Mouse (Mus musculus): ENCODE measurements around the gene Ikzf4. TPM values are rescaled to one million over a fixed set of nuclear protein-coding genes. Genes with fewer than 3 reads are reported as not detected.

Gene Ikzf4
- total RNA-seq (2012; rRNA removed): not detected in 2 replicates
- polyA plus RNA-seq (2012; ENCODE audit: insufficient read depth in 1 of 2, insufficient read length in 2 of 2, low read depth in 1 of 2, low replicate concordance in 2 of 2, missing spikeins in 1 of 2): under 1 TPM in 1 of 2 experiments, not detected in 1; 0.03 TPM

DNA sequence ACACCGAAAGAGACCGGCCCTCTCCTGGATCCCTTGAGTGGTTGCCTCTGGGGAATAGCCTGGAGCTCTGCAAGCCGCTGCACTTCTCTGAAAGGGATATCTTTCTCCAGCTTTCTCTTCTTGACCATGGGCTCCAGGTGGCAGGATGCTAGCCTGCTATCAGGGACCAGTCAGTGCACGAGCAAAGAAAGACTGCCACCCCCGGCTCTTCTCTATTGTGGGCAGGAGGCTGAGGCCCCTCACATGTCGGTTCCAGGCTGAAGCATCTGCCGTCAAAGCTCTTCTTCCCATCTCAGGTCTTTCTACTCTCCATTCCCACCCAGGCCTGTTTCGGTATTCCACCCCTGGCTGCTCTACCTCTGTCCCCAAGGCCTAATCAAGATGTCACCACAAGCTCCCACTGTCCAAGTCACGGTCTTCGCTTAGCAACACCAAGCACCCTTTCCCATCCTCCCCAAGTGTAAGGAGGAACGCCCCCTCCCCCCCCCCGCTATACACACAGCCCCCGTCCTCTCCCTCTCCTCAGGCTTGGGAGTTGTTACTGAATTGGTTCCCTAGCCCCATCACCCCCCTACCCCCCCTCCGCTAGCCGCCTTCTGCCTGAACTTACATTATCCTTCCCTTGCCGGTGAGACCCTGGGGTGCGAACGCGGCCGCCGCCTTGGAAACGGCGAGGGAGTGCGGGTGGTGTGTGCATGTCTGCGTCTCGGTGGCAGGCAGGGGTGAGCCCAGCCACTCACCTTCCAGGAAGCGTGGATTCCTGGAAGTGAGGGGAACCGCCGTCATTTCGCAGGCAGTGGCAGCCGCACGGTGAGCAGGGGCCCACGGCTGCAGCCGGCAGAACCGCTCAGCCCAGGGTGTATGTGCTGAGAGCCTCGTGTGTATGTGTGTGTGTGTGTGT, at the start of gene Ikzf4:
Gene Ikzf4, minus strand, starts transcription at position 881 of the 901 bp plus-strand sequence.
- H3K27me3 ChIP-seq (ENCODE audit: control insufficient read depth in 1 of 2, insufficient read depth in 2 of 2, low read length in 2 of 2): peaks cover 26 to 54% of the 10 kb centered on the region in 2 experiments
- H3K9ac ChIP-seq (ENCODE audit: control insufficient read depth, low read depth, low read length, poor library complexity, severe bottlenecking): no peak within 1 kb of the TSS
- DNase-seq (ENCODE audit: low read depth, low spot score): no peak
- no peaks in the 10 kb centered on the region; a peak in 1 of 4 replicates for H3K4me1 ChIP-seq (ENCODE audit: control insufficient read depth in 1 of 2, insufficient read depth in 2 of 2, low read length in 2 of 2)
- H3K79me2 ChIP-seq (ENCODE audit: control insufficient read depth, insufficient read depth, low read length, poor library complexity): no peaks in the 10 kb centered on the region
- H3K9me3 ChIP-seq (replicated peaks; ENCODE audit: insufficient read depth, low read length): no peaks in the 10 kb centered on the region
- H3K36me3 ChIP-seq (ENCODE audit: control insufficient read depth in 1 of 2, insufficient read depth in 2 of 2, low read length in 2 of 2): no peaks in the 10 kb centered on the region
- H3K4me3 ChIP-seq (ENCODE audit: control insufficient read depth in 1 of 2, insufficient read depth in 1 of 2, low read depth in 2 of 2, low read length in 2 of 2): no peak within 1 kb of the TSS
- H3K27ac ChIP-seq (ENCODE audit: control insufficient read depth, low read depth, low read length): no peak within 1 kb of the TSS
- TF ChIP-seq MXI1 (IDR thresholded peaks at IDR 0.05; ENCODE audit: low read depth, low read length) (no peak), POLR2AphosphoS2 (IDR thresholded peaks at IDR 0.05; ENCODE audit: low read length) (no peak), CHD2 (IDR thresholded peaks at IDR 0.05; ENCODE audit: low read length) (no peak), JUND (IDR thresholded peaks at IDR 0.05; ENCODE audit: low read depth, low read length) (no peak), GATA1 (IDR thresholded peaks at IDR 0.05; ENCODE audit: low read depth, low read length) (no peak), USF2 (IDR thresholded peaks at IDR 0.05; ENCODE audit: borderline replicate concordance in 1 of 2, insufficient read depth in 1 of 2, low read depth in 1 of 2, low read length in 2 of 2) (no peak), SIN3A (IDR thresholded peaks at IDR 0.05; ENCODE audit: low read length) (no peak), ZNF384 (IDR thresholded peaks at IDR 0.05; ENCODE audit: low read depth, low read length) (no peak), CHD1 (IDR thresholded peaks at IDR 0.05; ENCODE audit: low read depth, low read length) (no peak), ZC3H11A (IDR thresholded peaks at IDR 0.05; ENCODE audit: low read depth, low read length) (no peak), NELFE (IDR thresholded peaks at IDR 0.05; ENCODE audit: low read depth, low read length) (no peak)

DNA sequence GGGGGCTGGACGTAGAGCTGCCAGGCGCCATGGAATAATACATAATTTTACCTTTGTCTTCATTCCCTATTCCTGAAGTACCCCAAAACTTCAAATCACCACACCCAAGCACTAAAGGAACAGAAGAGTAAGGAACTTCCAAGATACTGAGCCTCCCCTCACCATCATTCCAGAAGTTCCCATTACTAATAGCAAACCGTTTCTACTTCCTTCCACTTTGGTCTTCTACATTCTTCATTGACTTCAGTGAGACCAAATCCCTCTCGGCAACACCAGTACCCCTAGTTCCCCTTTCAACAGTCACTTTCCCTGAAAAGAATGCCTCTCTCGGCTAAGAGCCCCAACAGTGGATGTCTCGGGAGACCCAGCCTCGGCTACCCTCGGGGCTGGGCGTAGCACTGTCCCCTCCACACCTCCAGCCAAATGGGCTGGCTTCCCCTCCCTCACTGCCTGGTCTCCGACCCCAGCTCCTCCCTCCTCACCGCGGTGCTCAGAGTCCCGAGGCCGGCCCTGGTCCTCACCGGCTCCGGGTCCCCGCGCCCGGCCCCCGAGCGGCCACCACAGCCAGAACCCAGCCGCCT, 49.7 kb upstream of the Ikzf4 start:
- H3K27me3 ChIP-seq (ENCODE audit: control insufficient read depth in 1 of 2, insufficient read depth in 2 of 2, low read length in 2 of 2): no peaks in the 10 kb centered on the region
- H3K4me3 ChIP-seq (ENCODE audit: control insufficient read depth in 1 of 2, insufficient read depth in 1 of 2, low read depth in 2 of 2, low read length in 2 of 2): peak overlapping the region; percentile 83 to 89
- peak overlapping the region; percentile 73 for H3K9ac ChIP-seq (ENCODE audit: control insufficient read depth, low read depth, low read length, poor library complexity, severe bottlenecking)
- peaks cover 4% of the 10 kb centered on the region; the same call in 1 of the 2 replicates for H3K79me2 ChIP-seq (ENCODE audit: control insufficient read depth, insufficient read depth, low read length, poor library complexity)
- H3K4me1 ChIP-seq (ENCODE audit: control insufficient read depth in 1 of 2, insufficient read depth in 2 of 2, low read length in 2 of 2): peaks cover 0 to 4% of the 10 kb centered on the region in 2 experiments; a peak in 2 of 4 replicates
- peak overlapping the region; percentile 35 for H3K27ac ChIP-seq (ENCODE audit: control insufficient read depth, low read depth, low read length)
- TF ChIP-seq MYC (IDR thresholded peaks at IDR 0.05; ENCODE audit: low read depth, low read length) (no peak), CHD1 (IDR thresholded peaks at IDR 0.05; ENCODE audit: low read depth, low read length) (no peak), MYB (IDR thresholded peaks at IDR 0.05; ENCODE audit: low read depth, low read length) (no peak), MAZ (IDR thresholded peaks at IDR 0.05; ENCODE audit: low read depth, low read length) (no peak), SIN3A (IDR thresholded peaks at IDR 0.05; ENCODE audit: low read length) (peak; percentile 36; the same call in 1 of the 2 replicates), POLR2AphosphoS2 (IDR thresholded peaks at IDR 0.05; ENCODE audit: low read length) (no peak), CHD2 (IDR thresholded peaks at IDR 0.05; ENCODE audit: low read length) (no peak), MXI1 (IDR thresholded peaks at IDR 0.05; ENCODE audit: low read depth, low read length) (0 out of 2 replicates have a peak, but pooled peaks have one; percentile 7)
- no peaks in the 10 kb centered on the region for H3K9me3 ChIP-seq (replicated peaks; ENCODE audit: insufficient read depth, low read length)
- peaks cover 0 to 9% of the 10 kb centered on the region in 2 experiments; a peak in 3 of 4 replicates for H3K36me3 ChIP-seq (ENCODE audit: control insufficient read depth in 1 of 2, insufficient read depth in 2 of 2, low read length in 2 of 2)
- peak; percentile 76 for DNase-seq (ENCODE audit: low read depth, low spot score)
